Mouse (Mus musculus) heart, embryonic 13.5 days (tissue): Measurements from ENCODE around the gene Plekhd1. TPM values are rescaled to one million over a fixed set of nuclear protein-coding genes. Genes with fewer than 3 reads are reported as not detected.

Source experiments
- ATAC-seq: fragments of 200-750 bp; cut with Nextera tagmentation; 2 replicates; pipeline ENCODE4 v1.8.0; 2017; ENCODE audit warnings: moderate TSS enrichment; ENCODE audit not compliant: insufficient number of reproducible peaks, low FRiP score, low TSS enrichment; ENCODE audit errors: extremely low read depth
- H3K27ac ChIP-seq: fragments of 300-500 bp; sonication (generic); replicated peaks from 2 replicates; pipeline ENCODE4 v1.5.1; 2015; ENCODE audit warnings: moderate library complexity, mild to moderate bottlenecking, inconsistent platforms
- H3K27me3 ChIP-seq: fragments of 300-500 bp; sonication (generic); replicated peaks from 2 replicates; pipeline ENCODE4 v1.6.1; 2015; ENCODE audit warnings: mild to moderate bottlenecking, inconsistent platforms
- H3K36me3 ChIP-seq: fragments of 300-500 bp; sonication (generic); 2 replicates; pipeline ENCODE4 v1.6.1; 2015; ENCODE audit warnings: mild to moderate bottlenecking, inconsistent platforms
- H3K4me1 ChIP-seq: fragments of 300-500 bp; sonication (generic); 2 replicates; pipeline ENCODE4 v1.6.1; 2015; ENCODE audit warnings: inconsistent platforms
- H3K4me2 ChIP-seq: fragments of 300-500 bp; sonication (generic); 2 replicates; pipeline ENCODE4 v1.6.1; 2015; ENCODE audit warnings: inconsistent platforms, mild to moderate bottlenecking, moderate library complexity
- H3K4me3 ChIP-seq: fragments of 300-500 bp; sonication (generic); 2 replicates; pipeline ENCODE4 v1.5.1; 2015; ENCODE audit warnings: moderate library complexity, mild to moderate bottlenecking, inconsistent platforms
- H3K9ac ChIP-seq: fragments of 300-500 bp; sonication (generic); 2 replicates; pipeline ENCODE4 v1.6.1; 2015; ENCODE audit warnings: inconsistent platforms, mild to moderate bottlenecking, moderate library complexity
- H3K9me3 ChIP-seq: fragments of 300-500 bp; sonication (generic); 2 replicates; pipeline ENCODE4 v1.6.1; 2016; ENCODE audit warnings: inconsistent platforms
- WGBS: fragments of 180-500 bp; shearing (Covaris S2); methylation state at CpG from one replicate; pipeline ENCODE4 v1.1.7; 2015; ENCODE audit warnings: mixed read lengths; 5-methylcytosine and 5-hydroxymethylcytosine counted together
- polyA plus RNA-seq: library from polyadenylated mRNA; unstranded; fragments of >200 nt; fragmentation: Nextera tagmentation; extraction: Ambion mirVana; gene quantifications from 2 replicates; pipeline ENCODE4 v1.2.1, GENCODE M21; 2015

The Plekhd1 gene
- polyA plus RNA-seq, 1 experiment from 2014 or later, result 0.78 TPM

DNA sequence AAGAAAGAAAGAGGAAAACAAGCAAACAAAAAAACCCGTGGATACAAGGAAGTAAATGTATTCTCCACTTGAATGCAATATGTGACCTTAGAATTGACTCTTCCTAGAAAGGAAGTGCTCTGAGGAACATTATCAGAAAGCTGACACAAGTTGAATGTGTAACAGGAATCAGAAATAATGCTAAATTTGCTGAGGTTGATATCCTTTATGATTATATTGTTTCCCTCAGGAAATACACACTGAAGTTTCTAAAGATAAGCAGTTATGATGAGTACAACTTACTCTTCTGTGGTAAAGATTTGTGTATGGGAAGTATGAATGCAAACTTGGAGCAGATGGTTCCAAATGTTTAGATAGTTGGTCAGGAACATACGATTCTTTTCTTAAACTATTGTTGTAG lies 24.0 kb upstream of the Plekhd1 start:
- no peak overlapping the region for H3K27ac ChIP-seq
- H3K4me2 ChIP-seq, result no peak overlapping the region
- no peak for ATAC-seq
- H3K4me1 ChIP-seq, result no peaks in the 10 kb centered on the region
- no peaks in the 10 kb centered on the region for H3K27me3 ChIP-seq
- H3K9me3 ChIP-seq, result no peaks in the 10 kb centered on the region
- no peak overlapping the region for H3K9ac ChIP-seq
- 70% methylated on average over 2 of the region's 2 CpGs for WGBS
- no peak overlapping the region for H3K4me3 ChIP-seq
- peaks cover 57% of the 10 kb centered on the region for H3K36me3 ChIP-seq

DNA sequence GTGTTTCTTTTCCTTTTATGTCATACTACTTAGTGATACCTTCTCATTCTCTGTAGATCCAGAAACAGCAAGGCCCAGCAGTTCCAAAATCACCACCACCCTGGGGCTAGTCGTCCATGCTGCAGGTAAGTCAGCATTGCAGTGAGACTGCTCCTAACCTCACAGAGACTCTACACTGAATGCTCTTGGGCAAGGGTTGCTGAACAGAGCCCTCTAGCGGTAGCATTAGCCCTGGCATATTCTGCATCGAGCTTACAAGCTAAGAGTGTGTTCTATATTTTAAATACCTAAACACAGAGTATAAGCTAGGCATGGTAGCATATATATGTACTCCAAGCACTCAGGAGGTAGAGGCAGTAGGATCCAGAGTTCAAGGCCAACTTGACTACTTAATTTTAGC lies 19.2 kb upstream of the Plekhd1 start:
- no peaks in the 10 kb centered on the region for H3K4me1 ChIP-seq
- H3K4me2 ChIP-seq, result no peak overlapping the region
- H3K4me3 ChIP-seq, result no peak overlapping the region
- H3K9ac ChIP-seq, result no peak overlapping the region
- H3K36me3 ChIP-seq, result peaks cover 68% of the 10 kb centered on the region
- H3K27me3 ChIP-seq, result no peaks in the 10 kb centered on the region
- 16% methylated on average over 3 of the region's 3 CpGs for WGBS
- no peaks in the 10 kb centered on the region for H3K9me3 ChIP-seq
- H3K27ac ChIP-seq, result no peak overlapping the region
- no peak for ATAC-seq

DNA sequence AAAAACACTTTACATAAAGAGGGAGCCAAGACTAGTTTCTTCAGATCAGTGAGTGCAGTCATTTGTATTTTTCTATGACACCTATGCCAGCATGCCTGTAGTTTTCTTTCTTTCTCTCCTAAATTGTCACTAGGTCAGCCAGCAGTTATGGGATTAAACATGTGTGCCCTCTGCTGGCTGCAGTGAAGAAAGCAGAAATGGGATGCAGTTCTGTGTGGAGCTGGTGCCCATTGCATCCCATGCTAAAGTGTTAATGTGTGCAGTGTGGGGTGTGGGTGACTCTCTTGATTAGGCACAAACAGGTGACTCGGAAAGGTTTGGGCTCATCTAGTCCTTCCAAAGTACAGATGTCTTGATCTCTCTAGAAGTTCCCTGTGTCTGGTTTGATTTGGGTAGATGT lies 11.1 kb upstream of the Plekhd1 start:
- 68% methylated on average over 1 of the region's 1 CpGs for WGBS
- no peaks in the 10 kb centered on the region for H3K4me1 ChIP-seq
- H3K4me2 ChIP-seq, result no peak overlapping the region
- no peak overlapping the region for H3K4me3 ChIP-seq
- peaks cover 31% of the 10 kb centered on the region for H3K36me3 ChIP-seq
- H3K9ac ChIP-seq, result no peak overlapping the region
- H3K27ac ChIP-seq, result no peak overlapping the region
- no peak for ATAC-seq
- no peaks in the 10 kb centered on the region for H3K27me3 ChIP-seq
- no peaks in the 10 kb centered on the region for H3K9me3 ChIP-seq

DNA sequence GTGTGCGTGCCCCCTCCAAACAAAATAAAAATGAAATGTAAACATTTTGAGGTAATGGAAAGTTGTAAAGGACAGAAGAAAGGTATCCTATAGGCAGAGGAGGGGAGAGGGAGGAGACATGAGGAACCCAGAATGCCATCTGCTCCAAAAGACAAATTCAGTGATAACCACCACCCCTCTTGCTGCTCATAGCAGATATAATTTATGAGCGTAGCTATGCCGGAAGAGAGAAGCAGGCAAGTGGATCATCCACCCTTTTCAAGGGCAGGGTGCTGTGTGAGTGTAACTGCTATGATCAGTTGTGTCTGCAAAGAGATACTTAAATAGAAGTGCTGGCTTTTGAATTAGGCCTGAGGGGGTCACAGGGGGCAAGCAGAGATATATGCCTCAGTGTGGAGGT lies 8.8 kb upstream of the Plekhd1 start:
- ATAC-seq, result no peak
- H3K4me3 ChIP-seq, result no peak overlapping the region
- no peak overlapping the region for H3K27ac ChIP-seq
- no peaks in the 10 kb centered on the region for H3K9me3 ChIP-seq
- no peak overlapping the region for H3K9ac ChIP-seq
- no peaks in the 10 kb centered on the region for H3K27me3 ChIP-seq
- peaks cover 13% of the 10 kb centered on the region for H3K36me3 ChIP-seq
- WGBS, result 81% methylated on average over 3 of the region's 3 CpGs
- peaks cover 9% of the 10 kb centered on the region for H3K4me1 ChIP-seq
- no peak overlapping the region for H3K4me2 ChIP-seq

DNA sequence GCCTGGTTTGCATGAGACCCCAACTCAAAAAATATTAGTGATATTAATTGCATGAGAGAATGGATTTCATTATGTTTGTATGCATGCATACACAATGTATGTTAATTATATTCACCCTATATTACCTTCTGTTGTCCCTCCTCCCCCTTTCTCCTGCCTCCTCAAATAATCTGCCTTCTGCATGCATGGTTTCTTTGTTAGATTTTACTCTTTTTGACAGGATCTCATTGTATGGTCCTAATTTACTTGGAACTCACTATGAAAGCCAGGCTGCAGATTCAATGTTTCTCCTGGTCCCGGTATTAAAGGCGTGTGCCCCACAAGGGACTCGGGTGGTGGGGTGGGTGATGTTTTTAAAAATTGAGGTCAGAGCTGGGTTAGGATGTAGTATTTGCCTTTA lies 8.1 kb upstream of the Plekhd1 start:
- no peak overlapping the region for H3K9ac ChIP-seq
- peaks cover 9% of the 10 kb centered on the region; the same call in 1 of the 2 replicates for H3K36me3 ChIP-seq
- 90% methylated on average over 3 of the region's 3 CpGs for WGBS
- H3K27ac ChIP-seq, result no peak overlapping the region
- H3K4me1 ChIP-seq, result peaks cover 9% of the 10 kb centered on the region
- no peak for ATAC-seq
- no peaks in the 10 kb centered on the region for H3K27me3 ChIP-seq
- no peak overlapping the region for H3K4me2 ChIP-seq
- H3K9me3 ChIP-seq, result no peaks in the 10 kb centered on the region
- H3K4me3 ChIP-seq, result no peak overlapping the region

DNA sequence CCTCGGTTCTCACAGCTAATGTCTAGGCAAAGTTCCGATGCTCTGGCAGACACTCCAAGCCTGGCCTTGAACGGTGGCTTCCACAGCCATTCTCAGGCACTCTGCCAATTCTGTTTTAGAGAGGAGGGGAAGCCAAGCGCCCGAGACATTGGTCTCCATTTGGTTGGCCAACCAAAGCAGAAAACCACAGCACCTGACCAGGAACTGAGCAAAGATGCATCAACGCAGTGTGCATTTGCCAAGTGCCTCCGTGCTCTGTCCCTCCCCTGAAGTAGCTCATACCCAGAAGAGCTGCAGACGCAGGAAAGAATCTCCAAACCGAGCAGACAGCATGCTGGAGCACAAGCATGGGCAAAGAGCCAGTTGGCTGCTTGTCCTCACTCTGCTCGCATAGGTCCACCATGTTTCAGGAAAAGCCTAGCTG lies 4.6 kb upstream of the Plekhd1 start:
- no peak overlapping the region for H3K9ac ChIP-seq
- H3K4me3 ChIP-seq, result no peak overlapping the region
- no peak for ATAC-seq
- H3K4me2 ChIP-seq, result peak overlapping the region; percentile 35; the same call in 1 of the 2 replicates
- H3K4me1 ChIP-seq, result peaks cover 28% of the 10 kb centered on the region
- no peaks in the 10 kb centered on the region for H3K36me3 ChIP-seq
- H3K27me3 ChIP-seq, result peaks cover 27% of the 10 kb centered on the region
- 51% methylated on average over 10 of the region's 10 CpGs for WGBS
- H3K27ac ChIP-seq, result no peak overlapping the region
- H3K9me3 ChIP-seq, result no peaks in the 10 kb centered on the region

DNA sequence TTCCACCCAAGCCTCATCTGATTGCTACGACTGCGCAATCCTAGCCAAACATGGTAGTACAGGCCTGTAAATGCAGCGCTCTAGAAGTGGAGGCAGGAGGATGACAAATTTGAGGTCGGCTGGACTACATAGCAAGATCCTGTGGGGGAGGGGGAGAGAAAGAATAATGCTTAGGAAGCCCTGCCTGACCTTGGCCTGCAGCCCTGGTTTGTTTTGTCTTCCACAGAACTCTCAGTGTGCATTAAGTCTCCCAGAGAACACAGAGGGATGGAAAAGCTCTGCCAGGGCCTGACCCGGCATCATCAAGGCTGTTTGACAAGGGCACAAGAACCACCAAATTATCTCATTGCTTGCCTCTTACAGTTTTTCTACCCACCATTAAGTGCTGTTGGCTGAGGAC lies 2.7 kb upstream of the Plekhd1 start:
- ATAC-seq, result no peak
- peaks cover 47% of the 10 kb centered on the region for H3K4me1 ChIP-seq
- H3K4me2 ChIP-seq, result no peak overlapping the region

DNA sequence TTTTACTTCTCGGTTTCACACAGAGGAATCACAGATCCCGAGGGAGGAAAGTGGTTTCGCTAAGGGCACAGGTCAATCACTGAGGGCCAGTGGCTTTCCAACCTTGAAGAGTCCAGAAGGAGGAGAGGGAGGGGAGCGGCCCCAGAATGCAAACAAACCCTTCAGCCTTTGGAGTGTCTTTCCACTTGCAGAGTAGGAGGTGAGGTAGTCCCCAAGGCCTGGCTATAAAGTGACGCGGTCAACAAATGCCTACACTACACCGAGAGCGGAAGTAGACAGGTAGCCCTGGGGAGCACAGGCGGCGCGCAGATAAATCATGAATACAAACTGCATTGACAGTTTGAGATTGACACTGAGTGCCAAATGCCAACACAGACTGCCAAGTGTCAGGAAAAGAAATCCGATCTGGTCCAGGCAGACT lies 710 bp upstream of the Plekhd1 start:
- Histone ChIP-seq H3K4me1 (peaks cover 49% of the 10 kb centered on the region), H3K4me2 (peak overlapping the region; percentile 80), H3K9me3 (no peaks in the 10 kb centered on the region), H3K9ac (peak overlapping the region; percentile 24; the same call in 1 of the 2 replicates), H3K27ac (no peak overlapping the region), H3K36me3 (no peaks in the 10 kb centered on the region), H3K4me3 (peak overlapping the region; percentile 51), H3K27me3 (peaks cover 56% of the 10 kb centered on the region)
- WGBS, result 23% methylated on average over 12 of the region's 12 CpGs
- no peak for ATAC-seq

More for the DNA sequence above, 2.7 kb upstream of the Plekhd1 start:
- 50% methylated on average over 5 of the region's 5 CpGs for WGBS
- Histone ChIP-seq H3K9ac (no peak overlapping the region), H3K4me3 (no peak overlapping the region), H3K9me3 (no peaks in the 10 kb centered on the region), H3K27me3 (peaks cover 46% of the 10 kb centered on the region), H3K27ac (no peak overlapping the region), H3K36me3 (no peaks in the 10 kb centered on the region)

DNA sequence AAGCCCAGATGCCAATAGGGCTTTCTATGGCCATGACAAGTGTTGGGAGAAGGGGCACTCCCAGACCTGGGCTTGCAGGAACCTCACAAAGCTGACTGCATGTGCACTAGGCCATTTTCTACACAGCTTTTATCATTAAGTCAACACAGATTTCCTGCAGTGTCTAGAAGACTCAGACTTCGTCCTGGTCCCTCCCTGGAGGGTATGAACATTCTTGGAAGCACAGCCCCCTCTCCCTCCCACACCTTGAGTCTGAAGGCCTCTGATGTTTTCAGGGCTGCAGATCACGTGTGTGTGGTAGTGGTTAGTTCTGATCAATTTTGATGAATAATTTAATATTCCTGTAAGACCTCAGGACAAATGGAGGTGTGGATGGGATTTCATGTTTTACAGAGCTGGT lies 1.3 kb downstream of the Plekhd1 start:
- H3K4me2 ChIP-seq, result peak overlapping the region; percentile 80

DNA sequence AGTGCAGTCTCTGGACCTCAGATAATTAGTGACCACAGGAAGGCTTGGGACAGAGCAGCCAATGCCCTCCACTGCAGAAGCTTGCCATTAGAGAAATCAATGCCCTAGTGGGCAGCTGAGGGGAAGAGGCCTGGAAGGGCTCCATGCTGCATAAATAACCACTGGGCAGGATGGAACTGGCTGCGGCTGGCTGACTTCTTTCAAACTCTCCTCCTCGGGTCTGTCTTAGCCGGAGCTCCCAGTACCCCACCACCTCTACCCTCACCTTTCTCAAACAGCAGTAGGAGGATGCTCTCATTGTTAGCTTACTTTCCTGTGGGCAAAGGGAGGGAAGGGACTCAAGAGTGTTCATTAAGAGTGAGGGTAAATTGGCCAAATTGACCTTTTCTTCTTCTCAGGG lies 2.6 kb downstream of the Plekhd1 start:
- peaks cover 56% of the 10 kb centered on the region for H3K27me3 ChIP-seq
- H3K27ac ChIP-seq, result no peak overlapping the region
- H3K4me2 ChIP-seq, result no peak overlapping the region
- H3K4me1 ChIP-seq, result peaks cover 36% of the 10 kb centered on the region
- no peak for ATAC-seq
- H3K9me3 ChIP-seq, result no peaks in the 10 kb centered on the region
- H3K36me3 ChIP-seq, result no peaks in the 10 kb centered on the region
- 79% methylated on average over 3 of the region's 3 CpGs for WGBS
- H3K9ac ChIP-seq, result no peak overlapping the region
- no peak overlapping the region for H3K4me3 ChIP-seq

More for the DNA sequence above, 1.3 kb downstream of the Plekhd1 start:
- no peak for ATAC-seq
- no peak overlapping the region for H3K4me3 ChIP-seq
- no peak overlapping the region for H3K9ac ChIP-seq
- no peaks in the 10 kb centered on the region for H3K36me3 ChIP-seq
- H3K4me1 ChIP-seq, result peaks cover 40% of the 10 kb centered on the region
- H3K27ac ChIP-seq, result no peak overlapping the region
- 33% methylated on average over 2 of the region's 2 CpGs for WGBS
- H3K27me3 ChIP-seq, result peaks cover 56% of the 10 kb centered on the region
- no peaks in the 10 kb centered on the region for H3K9me3 ChIP-seq

DNA sequence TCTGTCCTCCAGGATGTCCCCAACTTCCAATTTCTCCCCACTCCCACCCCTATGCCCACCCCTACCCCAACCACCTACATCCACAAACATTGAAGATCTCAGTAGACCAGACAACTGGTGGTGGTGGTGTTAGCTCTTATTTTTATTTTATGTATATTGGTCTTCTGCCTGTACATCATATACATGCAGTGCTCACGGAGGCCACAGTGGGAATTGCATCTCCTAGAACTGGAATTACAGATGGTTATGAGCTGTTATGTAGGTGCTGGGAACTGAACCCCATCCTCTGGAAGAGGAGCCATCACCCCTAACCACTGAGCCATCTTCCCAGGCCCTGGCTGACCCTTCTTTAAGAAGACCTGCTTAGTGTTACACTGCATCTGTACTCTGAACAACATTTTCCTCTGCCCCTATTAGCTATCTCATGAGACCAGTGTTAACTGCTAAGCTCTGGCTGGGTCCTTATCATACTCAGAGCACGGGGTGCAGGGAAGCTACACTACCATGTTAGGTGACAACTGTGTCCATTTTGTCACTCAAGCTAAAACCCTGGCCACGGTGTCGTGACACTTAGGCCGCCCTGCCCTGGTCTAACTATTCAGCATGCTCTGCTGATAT lies 6.2 kb downstream of the Plekhd1 start:
- WGBS, result 54% methylated on average over 5 of the region's 5 CpGs
- no peak for ATAC-seq
- Histone ChIP-seq H3K9ac (no peak overlapping the region), H3K4me1 (peaks cover 22% of the 10 kb centered on the region), H3K4me3 (no peak overlapping the region), H3K4me2 (no peak overlapping the region), H3K27ac (no peak overlapping the region), H3K36me3 (no peaks in the 10 kb centered on the region), H3K27me3 (peaks cover 20% of the 10 kb centered on the region), H3K9me3 (no peaks in the 10 kb centered on the region)

DNA sequence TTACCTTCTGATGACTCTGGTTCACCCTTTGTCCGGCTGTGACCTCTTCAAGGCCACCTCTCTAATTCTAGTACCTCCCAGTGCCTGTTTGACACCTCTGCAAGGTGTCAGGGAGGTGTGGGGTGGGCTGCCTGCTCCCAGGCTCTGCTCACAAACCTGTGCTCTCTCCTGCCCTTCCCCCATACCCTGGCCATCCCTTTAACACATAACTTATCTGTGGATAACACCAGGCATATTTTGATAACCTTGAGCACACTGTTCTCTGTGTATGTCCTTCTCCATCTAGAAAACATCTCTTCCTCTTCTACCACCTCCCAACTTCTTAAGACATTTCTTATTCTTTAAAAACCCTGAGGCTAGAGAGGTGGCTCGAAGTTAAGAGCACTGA lies 6.7 kb downstream of the Plekhd1 start:
- Histone ChIP-seq H3K27ac (no peak overlapping the region), H3K4me3 (no peak overlapping the region), H3K9ac (no peak overlapping the region), H3K9me3 (no peaks in the 10 kb centered on the region), H3K36me3 (no peaks in the 10 kb centered on the region), H3K4me1 (peaks cover 17% of the 10 kb centered on the region), H3K4me2 (no peak overlapping the region), H3K27me3 (peaks cover 15% of the 10 kb centered on the region)
- no peak for ATAC-seq
- 56% methylated on average over 2 of the region's 2 CpGs for WGBS
